Mouse (Mus musculus): Measurements from ENCODE around the gene Spsb3. TPM values are rescaled to one million over a fixed set of nuclear protein-coding genes. Genes with fewer than 3 reads are reported as not detected.
A peak's percentile ranks its signal among the peaks of the same experiment; 100 is the strongest.

Spsb3 gene
- polyA plus RNA-seq, 1 experiment from 2014 or later = 25.2 TPM

DNA sequence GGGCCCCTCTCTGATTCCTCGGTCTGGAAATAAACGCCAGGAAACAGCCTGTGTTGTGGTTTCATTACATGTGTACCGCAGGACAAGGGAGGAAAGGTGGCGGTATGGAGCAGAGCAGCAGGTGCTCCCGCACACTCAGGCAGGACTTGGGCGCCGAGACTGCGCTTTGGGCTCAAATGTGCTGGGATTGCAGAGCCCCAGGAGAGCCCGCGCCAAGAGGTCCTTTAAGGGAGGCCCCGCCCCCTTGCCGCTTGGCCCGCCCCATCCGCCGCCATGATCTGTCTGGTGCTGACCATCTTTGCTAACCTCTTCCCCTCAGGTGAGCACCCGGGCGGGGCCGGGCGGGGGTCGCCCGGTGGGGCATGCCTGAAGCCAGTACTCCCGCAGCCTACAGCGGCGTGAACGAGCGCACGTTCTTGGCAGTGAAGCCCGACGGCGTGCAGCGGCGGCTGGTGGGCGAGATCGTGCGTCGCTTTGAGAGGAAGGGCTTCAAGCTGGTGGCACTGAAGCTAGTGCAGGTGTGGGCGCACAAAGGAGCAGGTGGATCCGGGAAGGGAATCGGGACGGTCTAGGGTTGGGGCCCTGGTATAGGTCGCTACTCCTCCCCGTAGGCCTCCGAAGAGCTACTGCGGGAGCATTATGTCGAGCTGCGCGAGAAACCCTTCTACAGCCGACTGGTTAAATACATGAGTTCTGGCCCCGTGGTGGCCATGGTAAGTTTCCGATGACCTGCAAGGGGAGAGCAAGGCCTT lies 10.0 kb downstream of the Spsb3 start, which contains the start of gene Nme3:
Gene Nme3, plus strand, starts transcription at position 260 of the 752 bp plus-strand sequence.
- peak within 1 kb of the TSS; percentile 84 for H3K9ac ChIP-seq (ENCODE audit: low read depth, low read length)
- H3K4me1 ChIP-seq (ENCODE audit: control insufficient read depth, insufficient read depth, low read length) = peaks cover 35% of the 10 kb centered on the region
- no peaks in the 10 kb centered on the region for H3K27me3 ChIP-seq (ENCODE audit: control insufficient read depth, insufficient read depth, low read length)
- 0 out of 2 replicates have a peak, but pooled peaks have one; percentile 68 for ATAC-seq (replicated peaks; ENCODE audit: insufficient number of reproducible peaks, low FRiP score, low TSS enrichment)
- peak within 1 kb of the TSS; percentile 84 for H3K4me2 ChIP-seq
- peaks cover 41% of the 10 kb centered on the region for H3K36me3 ChIP-seq (ENCODE audit: control insufficient read depth, insufficient read depth, low read length)
- H3K9me3 ChIP-seq (replicated peaks; ENCODE audit: control insufficient read depth, low read length) = no peaks in the 10 kb centered on the region
- H3K27ac ChIP-seq (ENCODE audit: low read depth, low read length) = peak within 1 kb of the TSS; percentile 70
- H3K4me3 ChIP-seq (ENCODE audit: low read depth, low read length) = peak within 1 kb of the TSS; percentile 69
- WGBS (ENCODE audit: insufficient replicate concordance) = 2% methylated on average over 50 of the region's 50 CpGs

DNA sequence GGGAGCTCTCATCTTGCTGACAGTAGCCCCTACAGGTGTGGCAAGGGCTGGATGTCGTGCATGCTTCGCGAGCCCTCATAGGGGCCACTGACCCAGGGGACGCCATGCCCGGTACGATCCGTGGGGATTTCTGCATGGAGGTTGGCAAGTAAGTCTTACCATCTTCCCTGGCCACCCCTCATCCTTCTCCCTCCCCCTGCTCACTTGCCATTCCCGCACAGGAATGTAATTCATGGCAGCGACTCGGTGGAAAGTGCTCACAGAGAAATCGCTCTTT lies 10.5 kb downstream of the Spsb3 start:
- H3K9me3 ChIP-seq (replicated peaks; ENCODE audit: control insufficient read depth, low read length) = no peaks in the 10 kb centered on the region
- 45% methylated on average over 11 of the region's 11 CpGs for WGBS (ENCODE audit: insufficient replicate concordance)
- ATAC-seq (replicated peaks; ENCODE audit: insufficient number of reproducible peaks, low FRiP score, low TSS enrichment) = no peak

DNA sequence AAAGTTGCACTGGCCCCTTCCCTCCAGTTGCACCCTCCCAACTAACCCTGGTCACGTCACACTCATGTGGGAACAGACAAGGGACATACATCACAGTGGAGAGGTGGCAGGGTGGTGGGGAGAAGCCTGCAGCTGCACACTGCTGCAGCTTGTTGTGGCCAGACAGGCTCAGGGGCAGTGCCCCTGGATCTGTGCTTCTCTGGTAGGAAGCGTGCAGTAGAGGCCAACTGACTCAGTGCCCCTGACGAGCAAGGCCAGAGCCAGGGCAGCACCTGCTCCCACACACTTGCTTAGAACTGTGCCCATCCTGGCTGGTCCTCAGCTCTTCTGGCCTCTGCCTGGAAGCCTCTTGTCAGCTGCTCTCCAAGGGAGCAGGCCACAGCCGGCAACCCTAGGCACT lies 11.2 kb downstream of the Spsb3 start:
- peaks cover 45% of the 10 kb centered on the region for H3K36me3 ChIP-seq (ENCODE audit: control insufficient read depth, insufficient read depth, low read length)
- no peaks in the 10 kb centered on the region for H3K27me3 ChIP-seq (ENCODE audit: control insufficient read depth, insufficient read depth, low read length)
- H3K9me3 ChIP-seq (replicated peaks; ENCODE audit: control insufficient read depth, low read length) = no peaks in the 10 kb centered on the region
- 87% methylated on average over 4 of the region's 4 CpGs for whole genome bisulfite sequencing (ENCODE audit: insufficient replicate concordance)
- ATAC-seq (replicated peaks; ENCODE audit: insufficient number of reproducible peaks, low FRiP score, low TSS enrichment) = no peak
- H3K27ac ChIP-seq (ENCODE audit: low read depth, low read length) = no peak overlapping the region
- H3K4me1 ChIP-seq (ENCODE audit: control insufficient read depth, insufficient read depth, low read length) = peaks cover 35% of the 10 kb centered on the region
- H3K4me3 ChIP-seq (ENCODE audit: low read depth, low read length) = no peak overlapping the region
- no peak overlapping the region for H3K9ac ChIP-seq (ENCODE audit: low read depth, low read length)
- H3K4me2 ChIP-seq = peak overlapping the region; percentile 84

More for the DNA sequence above, 10.5 kb downstream of the Spsb3 start:
- peaks cover 35% of the 10 kb centered on the region for H3K4me1 ChIP-seq (ENCODE audit: control insufficient read depth, insufficient read depth, low read length)
- H3K27ac ChIP-seq (ENCODE audit: low read depth, low read length) = no peak overlapping the region
- H3K4me2 ChIP-seq = peak overlapping the region; percentile 84
- H3K4me3 ChIP-seq (ENCODE audit: low read depth, low read length) = peak overlapping the region; percentile 69
- H3K9ac ChIP-seq (ENCODE audit: low read depth, low read length) = peak overlapping the region; percentile 84
- H3K27me3 ChIP-seq (ENCODE audit: control insufficient read depth, insufficient read depth, low read length) = no peaks in the 10 kb centered on the region
- H3K36me3 ChIP-seq (ENCODE audit: control insufficient read depth, insufficient read depth, low read length) = peaks cover 46% of the 10 kb centered on the region

DNA sequence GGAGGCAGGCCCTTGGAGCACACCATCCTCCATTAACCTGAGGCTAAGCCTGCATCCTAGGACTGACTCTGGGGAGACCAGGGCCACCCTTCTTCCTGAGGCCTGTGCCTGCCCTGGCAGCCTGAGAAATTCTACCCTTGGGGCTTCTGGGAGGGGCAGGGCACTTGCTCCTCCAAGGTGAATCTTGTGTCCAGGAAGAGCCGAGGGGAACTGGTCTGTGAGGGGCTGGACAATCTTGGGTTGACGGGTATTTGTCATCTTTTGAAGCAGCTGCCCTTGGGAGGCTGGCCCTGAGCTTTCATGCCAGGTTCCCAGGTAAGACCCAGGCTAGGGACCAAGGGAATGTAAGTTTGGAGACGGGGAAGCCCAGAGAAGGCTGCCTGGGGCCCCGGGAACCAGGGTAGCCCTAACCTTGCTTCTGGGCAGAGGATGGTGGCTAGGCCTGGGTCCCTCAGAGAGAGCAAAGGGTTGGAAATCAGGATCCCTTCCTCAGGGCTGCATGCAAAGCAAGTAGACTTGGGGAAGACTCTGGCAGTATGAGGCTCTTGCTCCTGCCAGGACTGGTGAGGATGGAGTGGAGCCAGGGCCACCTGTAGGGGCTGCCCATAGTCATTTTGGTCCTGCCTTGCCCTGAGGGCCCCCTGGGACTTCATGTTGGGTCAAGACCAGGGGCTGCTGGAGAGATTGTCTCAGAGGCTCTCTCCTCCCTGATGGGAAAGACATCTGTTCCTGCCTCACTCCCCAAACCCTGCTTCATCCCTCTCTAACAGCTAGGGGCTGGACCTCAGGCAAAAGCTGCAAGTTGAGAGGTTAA lies 11.8 kb downstream of the Spsb3 start:
- Histone ChIP-seq H3K27me3 (ENCODE audit: control insufficient read depth, insufficient read depth, low read length) (no peaks in the 10 kb centered on the region), H3K9me3 (replicated peaks; ENCODE audit: control insufficient read depth, low read length) (no peaks in the 10 kb centered on the region), H3K4me2 (no peak overlapping the region; the same call in 1 of the 2 replicates), H3K9ac (ENCODE audit: low read depth, low read length) (no peak overlapping the region), H3K27ac (ENCODE audit: low read depth, low read length) (no peak overlapping the region), H3K4me3 (ENCODE audit: low read depth, low read length) (no peak overlapping the region), H3K36me3 (ENCODE audit: control insufficient read depth, insufficient read depth, low read length) (peaks cover 46% of the 10 kb centered on the region), H3K4me1 (ENCODE audit: control insufficient read depth, insufficient read depth, low read length) (peaks cover 35% of the 10 kb centered on the region)
- no peak for ATAC-seq (replicated peaks; ENCODE audit: insufficient number of reproducible peaks, low FRiP score, low TSS enrichment)
- 87% methylated on average over 4 of the region's 4 CpGs for WGBS (ENCODE audit: insufficient replicate concordance)

DNA sequence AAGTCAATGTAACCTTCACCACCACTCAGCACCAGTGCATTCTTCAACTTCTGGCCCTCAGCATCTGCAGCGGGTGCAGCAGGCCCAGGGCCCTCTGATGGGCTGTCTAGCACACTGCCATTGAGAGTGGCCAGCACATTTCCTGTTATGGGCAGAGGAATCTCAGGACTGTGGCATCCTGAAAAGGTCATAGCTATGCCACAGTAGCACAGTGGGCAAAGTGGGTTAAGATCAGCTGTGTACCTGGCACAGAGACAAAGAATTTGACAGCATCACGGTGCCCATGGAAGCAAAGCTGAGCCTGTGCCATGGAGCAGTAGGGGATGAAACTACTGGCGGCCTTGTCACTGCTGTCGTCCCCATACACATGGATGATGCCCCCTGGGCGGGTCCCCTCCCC lies 12.7 kb downstream of the Spsb3 start:
- no peaks in the 10 kb centered on the region for H3K9me3 ChIP-seq (replicated peaks; ENCODE audit: control insufficient read depth, low read length)
- peaks cover 48% of the 10 kb centered on the region for H3K36me3 ChIP-seq (ENCODE audit: control insufficient read depth, insufficient read depth, low read length)
- no peak overlapping the region for H3K4me3 ChIP-seq (ENCODE audit: low read depth, low read length)
- WGBS (ENCODE audit: insufficient replicate concordance) = 77% methylated on average over 5 of the region's 5 CpGs
- H3K27me3 ChIP-seq (ENCODE audit: control insufficient read depth, insufficient read depth, low read length) = no peaks in the 10 kb centered on the region
- peaks cover 31% of the 10 kb centered on the region for H3K4me1 ChIP-seq (ENCODE audit: control insufficient read depth, insufficient read depth, low read length)
- no peak for ATAC-seq (replicated peaks; ENCODE audit: insufficient number of reproducible peaks, low FRiP score, low TSS enrichment)
- H3K9ac ChIP-seq (ENCODE audit: low read depth, low read length) = no peak overlapping the region; the same call in 1 of the 2 replicates
- no peak overlapping the region for H3K27ac ChIP-seq (ENCODE audit: low read depth, low read length)
- no peak overlapping the region for H3K4me2 ChIP-seq

DNA sequence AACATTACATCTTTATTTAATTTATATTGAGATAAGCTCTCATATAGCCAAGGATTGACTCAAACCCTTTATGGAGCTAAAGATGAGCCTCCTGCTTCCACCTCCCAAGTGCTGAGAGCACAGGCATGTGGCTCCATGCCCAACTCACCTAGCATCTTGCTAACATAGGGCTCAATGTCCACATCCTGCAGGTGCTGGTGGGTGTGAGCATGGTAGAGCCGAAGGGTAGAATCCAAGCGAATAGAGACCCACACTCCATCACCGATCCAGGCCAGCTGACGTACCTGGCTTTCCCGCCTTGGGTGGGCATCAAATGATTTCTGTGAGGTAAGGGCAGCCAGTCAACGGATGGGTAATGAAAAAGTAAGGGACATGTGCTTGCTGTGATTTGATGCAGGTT lies 13.6 kb downstream of the Spsb3 start:
- Histone ChIP-seq H3K36me3 (ENCODE audit: control insufficient read depth, insufficient read depth, low read length) (peaks cover 56% of the 10 kb centered on the region), H3K9me3 (replicated peaks; ENCODE audit: control insufficient read depth, low read length) (no peaks in the 10 kb centered on the region)
- 93% methylated on average over 6 of the region's 6 CpGs for WGBS (ENCODE audit: insufficient replicate concordance)

DNA sequence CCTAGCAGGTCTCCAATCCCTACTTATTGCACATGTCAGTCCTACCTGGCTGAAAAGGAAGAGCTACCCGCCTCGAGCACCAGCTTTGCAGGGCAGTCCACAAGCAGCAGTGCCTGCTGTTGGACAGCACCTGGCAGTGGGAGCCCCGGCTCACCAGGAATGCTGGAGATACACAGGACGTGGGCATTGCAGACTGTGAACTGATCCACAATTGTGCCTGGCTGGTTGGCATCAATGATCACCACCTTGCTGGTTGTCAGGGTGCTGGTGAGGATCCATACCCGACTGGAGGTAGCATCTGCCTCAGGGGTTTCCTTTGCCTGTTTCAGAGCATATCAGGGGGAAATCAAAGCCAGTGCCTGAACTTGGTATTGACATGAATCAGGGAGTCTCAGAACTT lies 15.7 kb downstream of the Spsb3 start:
- H3K4me1 ChIP-seq (ENCODE audit: control insufficient read depth, insufficient read depth, low read length) = peaks cover 11% of the 10 kb centered on the region
- WGBS (ENCODE audit: insufficient replicate concordance) = 87% methylated on average over 5 of the region's 5 CpGs

More for the DNA sequence above, 13.6 kb downstream of the Spsb3 start:
- Histone ChIP-seq H3K9ac (ENCODE audit: low read depth, low read length) (no peak overlapping the region), H3K27ac (ENCODE audit: low read depth, low read length) (no peak overlapping the region), H3K4me1 (ENCODE audit: control insufficient read depth, insufficient read depth, low read length) (peaks cover 27% of the 10 kb centered on the region), H3K4me2 (no peak overlapping the region), H3K27me3 (ENCODE audit: control insufficient read depth, insufficient read depth, low read length) (no peaks in the 10 kb centered on the region), H3K4me3 (ENCODE audit: low read depth, low read length) (no peak overlapping the region)
- ATAC-seq (replicated peaks; ENCODE audit: insufficient number of reproducible peaks, low FRiP score, low TSS enrichment) = no peak

DNA sequence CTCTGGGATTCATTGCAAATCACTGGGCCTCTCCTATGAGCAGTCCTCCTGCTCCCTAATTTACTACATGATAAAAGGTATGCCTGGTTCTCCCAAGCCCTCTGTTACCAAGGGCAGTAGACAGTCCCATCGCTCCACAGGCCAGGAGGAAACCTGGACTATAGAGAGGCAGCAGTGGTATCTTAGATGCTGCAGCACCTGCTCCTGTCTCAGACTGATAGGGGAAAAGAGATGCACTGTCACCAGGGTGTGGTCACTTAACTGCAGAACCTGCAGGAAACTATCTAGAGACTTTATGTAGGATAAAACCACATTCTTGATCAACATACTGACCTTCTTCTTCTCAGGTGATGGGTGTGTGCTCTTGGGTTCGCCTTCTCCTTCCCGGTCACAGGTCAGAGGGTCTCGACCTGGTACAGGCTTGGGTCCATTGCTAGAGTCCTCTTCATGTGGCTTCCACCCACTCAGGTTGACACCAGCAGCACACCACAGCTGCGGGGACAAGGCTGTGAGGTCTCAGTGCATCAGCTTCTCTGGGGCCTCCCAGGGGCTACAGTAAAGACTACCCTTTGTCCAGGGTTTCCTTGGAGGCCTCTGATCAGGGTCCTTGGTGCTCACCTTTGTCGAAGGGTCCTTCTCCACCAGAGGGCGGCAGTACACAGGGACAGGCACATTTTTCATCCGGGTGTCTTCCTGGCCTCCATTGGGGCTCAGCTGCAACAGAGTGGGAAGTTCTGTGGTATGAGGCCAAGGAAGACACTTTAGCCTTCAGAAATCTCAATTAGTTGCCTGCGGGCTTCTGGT lies 16.4 kb downstream of the Spsb3 start:
- Histone ChIP-seq H3K9ac (ENCODE audit: low read depth, low read length) (no peak overlapping the region), H3K9me3 (replicated peaks; ENCODE audit: control insufficient read depth, low read length) (no peaks in the 10 kb centered on the region), H3K4me1 (ENCODE audit: control insufficient read depth, insufficient read depth, low read length) (peaks cover 4% of the 10 kb centered on the region; the same call in 1 of the 2 replicates), H3K27me3 (ENCODE audit: control insufficient read depth, insufficient read depth, low read length) (no peaks in the 10 kb centered on the region), H3K4me3 (ENCODE audit: low read depth, low read length) (no peak overlapping the region), H3K27ac (ENCODE audit: low read depth, low read length) (peak overlapping the region; percentile 67), H3K36me3 (ENCODE audit: control insufficient read depth, insufficient read depth, low read length) (peaks cover 67% of the 10 kb centered on the region), H3K4me2 (0 out of 2 replicates have a peak overlapping the region, but pooled peaks have one; percentile 35)
- peak; percentile 77 for ATAC-seq (replicated peaks; ENCODE audit: insufficient number of reproducible peaks, low FRiP score, low TSS enrichment)
- 59% methylated on average over 9 of the region's 9 CpGs for WGBS (ENCODE audit: insufficient replicate concordance)

More for the DNA sequence above, 15.7 kb downstream of the Spsb3 start:
- Histone ChIP-seq H3K9ac (ENCODE audit: low read depth, low read length) (no peak overlapping the region), H3K27me3 (ENCODE audit: control insufficient read depth, insufficient read depth, low read length) (no peaks in the 10 kb centered on the region), H3K4me2 (no peak overlapping the region), H3K36me3 (ENCODE audit: control insufficient read depth, insufficient read depth, low read length) (peaks cover 68% of the 10 kb centered on the region), H3K27ac (ENCODE audit: low read depth, low read length) (no peak overlapping the region), H3K4me3 (ENCODE audit: low read depth, low read length) (no peak overlapping the region), H3K9me3 (replicated peaks; ENCODE audit: control insufficient read depth, low read length) (no peaks in the 10 kb centered on the region)
- no peak for ATAC-seq (replicated peaks; ENCODE audit: insufficient number of reproducible peaks, low FRiP score, low TSS enrichment)

Data from heart, embryonic 11.5 days (tissue).